Mouse (Mus musculus) cerebellum, adult 2 months (tissue): ENCODE results near the gene Ceacam19. TPM values are rescaled to one million over a fixed set of nuclear protein-coding genes. Genes with fewer than 3 reads are reported as not detected.

ENCODE experiments used
- DNase-seq, 2 experiments: peaks; one replicate each; pipeline ENCODE4 v3.0.0; 2021
- H3K27ac ChIP-seq: fragments of 200-500 bp; 2 replicates; pipeline ENCODE4 v1.5.1; 2012; ENCODE audit warnings: low read length, control low read depth, inconsistent platforms; ENCODE audit not compliant: insufficient read depth
- H3K27me3 ChIP-seq: fragments of 200-500 bp; 2 replicates; pipeline ENCODE4 v1.6.1; 2012; ENCODE audit warnings: inconsistent platforms, mild to moderate bottlenecking, low read length, moderate library complexity; ENCODE audit not compliant: control insufficient read depth, insufficient read depth
- H3K4me1 ChIP-seq: fragments of 200-500 bp; 2 replicates; pipeline ENCODE4 v1.6.1; 2011; ENCODE audit warnings: low read length; ENCODE audit not compliant: control insufficient read depth, insufficient read depth
- H3K4me3 ChIP-seq: fragments of 200-500 bp; replicated peaks from 2 replicates; pipeline ENCODE3; 2011; ENCODE audit warnings: mild to moderate bottlenecking, low read depth, low read length, control low read depth; ENCODE audit not compliant: insufficient read depth
- CTCF ChIP-seq: fragments of 200-500 bp; IDR thresholded peaks from 2 replicates; pipeline ENCODE4 v1.5.1; 2011; ENCODE audit warnings: low read depth, mild to moderate bottlenecking, control low read depth, low read length, moderate library complexity, borderline replicate concordance; ENCODE audit not compliant: insufficient read depth
- POLR2A ChIP-seq: fragments of 200-500 bp; IDR thresholded peaks from 2 replicates; pipeline ENCODE4 v1.6.1; 2011; ENCODE audit warnings: low read length, control low read depth, borderline replicate concordance; ENCODE audit not compliant: insufficient read depth
- WGBS: fragments of 180-500 bp; shearing (Covaris S2); methylation state at CpG from one replicate; pipeline ENCODE4 v1.1.7; 2018; 5-methylcytosine and 5-hydroxymethylcytosine counted together
- polyA plus RNA-seq: library from polyadenylated mRNA; depleted of rRNA; stranded (reverse); fragments of >200 nt; gene quantifications from 2 replicates; pipeline ENCODE4 v1.2.3, GENCODE M21; 2012

Gene Ceacam19
- polyA plus RNA-seq, 1 experiment = not detected

GRCm38 (mm10) chr7:19856283-19856682 lies 31.5 kb downstream of the Ceacam19 start:
- no peak for DNase-seq
- Histone ChIP-seq H3K27ac (no peak overlapping the region), H3K4me3 (no peak overlapping the region), H3K27me3 (no peaks in the 10 kb centered on the region), H3K4me1 (no peaks in the 10 kb centered on the region)
- 87% methylated on average over 6 of the region's 6 CpGs for WGBS
- no peak for TF ChIP-seq POLR2A
- TF ChIP-seq CTCF = no peak

GRCm38 (mm10) chr7:19855663-19856062 lies 32.1 kb downstream of the Ceacam19 start:
- DNase-seq = no peak
- no peaks in the 10 kb centered on the region for H3K4me1 ChIP-seq
- no peak overlapping the region for H3K27ac ChIP-seq
- no peak overlapping the region for H3K4me3 ChIP-seq
- TF ChIP-seq POLR2A (no peak), CTCF (no peak)
- no peaks in the 10 kb centered on the region for H3K27me3 ChIP-seq
- 80% methylated on average over 5 of the region's 5 CpGs for WGBS

GRCm38 (mm10) chr7:19853526-19853925 lies 34.2 kb downstream of the Ceacam19 start:
- no peaks in the 10 kb centered on the region for H3K27me3 ChIP-seq
- no peak for TF ChIP-seq POLR2A
- no peak for TF ChIP-seq CTCF
- no peaks in the 10 kb centered on the region for H3K4me1 ChIP-seq
- DNase-seq = no peak
- H3K27ac ChIP-seq = no peak overlapping the region
- 90% methylated on average over 20 of the region's 20 CpGs for WGBS
- H3K4me3 ChIP-seq = no peak overlapping the region

GRCm38 (mm10) chr7:19851858-19852570 lies 35.8 kb downstream of the Ceacam19 start, which contains the start of gene Gm19345:
TSS of gene Gm19345 (plus strand) at chr7:19852003.
- WGBS = 2% methylated on average over 33 of the region's 33 CpGs
- no peaks in the 10 kb centered on the region for H3K27me3 ChIP-seq
- no peak for TF ChIP-seq POLR2A
- TF ChIP-seq CTCF = no peak

GRCm38 (mm10) chr7:19844521-19845171 lies 43.1 kb downstream of the Ceacam19 start:
- no peak for TF ChIP-seq POLR2A
- TF ChIP-seq CTCF = no peak
- Histone ChIP-seq H3K27ac (no peak overlapping the region), H3K4me3 (no peak overlapping the region), H3K4me1 (no peaks in the 10 kb centered on the region), H3K27me3 (no peaks in the 10 kb centered on the region)
- no peak for DNase-seq
- 67% methylated on average over 15 of the region's 15 CpGs for WGBS

More at GRCm38 (mm10) chr7:19851858-19852570, 35.8 kb downstream of the Ceacam19 start, which contains the start of gene Gm19345:
- Histone ChIP-seq H3K4me1 (no peaks in the 10 kb centered on the region), H3K27ac (no peak within 1 kb of the TSS), H3K4me3 (peak within 1 kb of the TSS; percentile 9)
- DNase-seq = peak in 1 of 2 experiments; percentile 20

GRCm38 (mm10) chr7:19843561-19843960 lies 44.2 kb downstream of the Ceacam19 start:
- H3K4me1 ChIP-seq = no peaks in the 10 kb centered on the region
- H3K27ac ChIP-seq = no peak overlapping the region
- H3K4me3 ChIP-seq = no peak overlapping the region
- DNase-seq = peak in 1 of 2 experiments; percentile 43
- H3K27me3 ChIP-seq = no peaks in the 10 kb centered on the region
- TF ChIP-seq CTCF (peak; percentile 60), POLR2A (no peak)
- WGBS = 4% methylated on average over 11 of the region's 11 CpGs

GRCm38 (mm10) chr7:19842885-19843504 lies 44.8 kb downstream of the Ceacam19 start:
- no peak for DNase-seq
- Histone ChIP-seq H3K4me3 (no peak overlapping the region), H3K27ac (no peak overlapping the region), H3K27me3 (no peaks in the 10 kb centered on the region), H3K4me1 (no peaks in the 10 kb centered on the region)
- 28% methylated on average over 19 of the region's 19 CpGs for WGBS
- TF ChIP-seq POLR2A = no peak
- no peak for TF ChIP-seq CTCF

GRCm38 (mm10) chr7:19841686-19842413 lies 45.9 kb downstream of the Ceacam19 start:
- no peak for DNase-seq
- Histone ChIP-seq H3K27ac (no peak overlapping the region), H3K27me3 (no peaks in the 10 kb centered on the region), H3K4me1 (no peaks in the 10 kb centered on the region), H3K4me3 (no peak overlapping the region)
- 74% methylated on average over 21 of the region's 21 CpGs for WGBS
- TF ChIP-seq CTCF = no peak
